Mouse (Mus musculus) cerebellum, adult 2 months (tissue): ENCODE data around the gene Hemk1.

Source experiments
- CTCF ChIP-seq: fragments of 200-500 bp; IDR thresholded peaks from 2 replicates; pipeline ENCODE4 v1.5.1; 2011; ENCODE audit warnings: low read depth, mild to moderate bottlenecking, control low read depth, low read length, moderate library complexity, borderline replicate concordance; ENCODE audit not compliant: insufficient read depth
- POLR2A ChIP-seq: fragments of 200-500 bp; IDR thresholded peaks from 2 replicates; pipeline ENCODE4 v1.6.1; 2011; ENCODE audit warnings: low read length, control low read depth, borderline replicate concordance; ENCODE audit not compliant: insufficient read depth

- no peak for TF ChIP-seq CTCF
- no peak for TF ChIP-seq POLR2A
Observed at GRCm38 (mm10) chr9:107302592-107302991, 35.6 kb downstream of the Hemk1 start.
